Mouse (Mus musculus) lung, embryonic 14.5 days (tissue): ENCODE data around the gene Sync. TPM values are rescaled to one million over a fixed set of nuclear protein-coding genes. Genes with fewer than 3 reads are reported as not detected.

Experiments used
- ATAC-seq: fragments of 200-750 bp; cut with Nextera tagmentation; 2 replicates; pipeline ENCODE4 v1.8.0; 2017; ENCODE audit warnings: mild to moderate bottlenecking, moderate TSS enrichment, moderate library complexity; ENCODE audit not compliant: insufficient read depth
- DNase-seq: peaks from one replicate; pipeline ENCODE4 v3.0.0-alpha.2; 2015
- H3K27ac ChIP-seq: fragments of 300-500 bp; sonication (generic); 2 replicates; pipeline ENCODE4 v1.5.1; 2014; ENCODE audit warnings: low read depth, mild to moderate bottlenecking, moderate library complexity
- H3K27me3 ChIP-seq: fragments of 300-500 bp; sonication (generic); 2 replicates; pipeline ENCODE4 v1.6.1; 2014; ENCODE audit warnings: low read length, control low read depth; ENCODE audit not compliant: insufficient read depth
- H3K36me3 ChIP-seq: fragments of 300-500 bp; sonication (generic); 2 replicates; pipeline ENCODE4 v1.6.1; 2014; ENCODE audit warnings: control low read depth; ENCODE audit not compliant: insufficient read depth
- H3K4me1 ChIP-seq: fragments of 300-500 bp; sonication (generic); 2 replicates; pipeline ENCODE4 v1.6.1; 2014; ENCODE audit warnings: antibody characterized with exemption, control low read depth; ENCODE audit not compliant: insufficient read depth
- H3K4me2 ChIP-seq: fragments of 300-500 bp; sonication (generic); 2 replicates; pipeline ENCODE4 v1.6.1; 2014; ENCODE audit warnings: mild to moderate bottlenecking
- H3K4me3 ChIP-seq: fragments of 300-500 bp; sonication (generic); 2 replicates; pipeline ENCODE4 v1.5.1; 2014; ENCODE audit warnings: low read depth, low read length
- H3K9ac ChIP-seq: fragments of 300-500 bp; sonication (generic); 2 replicates; pipeline ENCODE4 v1.6.1; 2014
- H3K9me3 ChIP-seq: fragments of 300-500 bp; sonication (generic); 2 replicates; pipeline ENCODE4 v1.6.1; 2016; ENCODE audit warnings: low read depth, low read length, control low read depth
- CTCF ChIP-seq: IDR thresholded peaks from 2 replicates; pipeline ENCODE4 v1.5.1; 2016; ENCODE audit warnings: antibody characterized with exemption, low read depth
- WGBS: fragments of 180-500 bp; shearing (Covaris S2); extraction: QIAGEN DNeasy Blood & Tissue Kit; methylation state at CpG from one replicate; pipeline ENCODE4 v1.1.7; 2014; 5-methylcytosine and 5-hydroxymethylcytosine counted together
- polyA plus RNA-seq: library from polyadenylated mRNA; unstranded; fragments of >200 nt; fragmentation: Nextera tagmentation; extraction: Ambion mirVana; gene quantifications from 2 replicates; pipeline ENCODE4 v1.2.1, GENCODE M21; 2014

Sync gene
- polyA plus RNA-seq, 1 experiment from 2014 or later, result 0.33 TPM

DNA sequence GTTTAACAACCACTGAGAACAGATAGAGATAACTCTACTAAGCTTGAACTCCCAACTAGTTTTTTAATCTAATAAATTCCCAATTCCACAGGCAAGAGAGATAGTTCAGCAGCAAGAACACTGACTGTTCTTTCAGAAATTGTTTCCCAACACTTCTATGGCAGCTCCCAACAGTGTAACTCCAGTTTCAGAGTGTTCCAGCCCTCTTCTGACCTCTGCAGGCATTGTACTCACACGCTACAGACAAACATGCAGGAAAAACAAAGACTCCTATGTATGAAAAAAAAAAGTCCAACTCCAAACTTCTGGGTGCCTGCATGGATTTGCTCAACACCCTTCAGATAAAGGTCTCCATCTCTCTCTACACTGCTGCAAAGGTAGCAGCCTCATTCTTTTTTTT lies 45.4 kb downstream of the Sync start:
- DNase-seq (no peak), ATAC-seq (no peak)
- Histone ChIP-seq H3K9ac (peak overlapping the region; percentile 27), H3K4me1 (peaks cover 8% of the 10 kb centered on the region; the same call in 1 of the 2 replicates), H3K36me3 (peaks cover 56% of the 10 kb centered on the region), H3K27ac (no peak overlapping the region), H3K9me3 (no peaks in the 10 kb centered on the region), H3K4me2 (peak overlapping the region; percentile 65), H3K4me3 (peak overlapping the region; percentile 97), H3K27me3 (no peaks in the 10 kb centered on the region)
- TF ChIP-seq CTCF, result no peak
- 33% methylated on average over 1 of the region's 1 CpGs for WGBS

GRCm38 (mm10) chr4:129334677-129335215 lies 47.3 kb downstream of the Sync start:
- Histone ChIP-seq H3K9ac (peak overlapping the region; percentile 96), H3K27ac (peak overlapping the region; percentile 99), H3K4me3 (peak overlapping the region; percentile 97), H3K4me1 (peaks cover 8% of the 10 kb centered on the region; the same call in 1 of the 2 replicates), H3K36me3 (peaks cover 39% of the 10 kb centered on the region), H3K4me2 (peak overlapping the region; percentile 65), H3K27me3 (no peaks in the 10 kb centered on the region), H3K9me3 (no peaks in the 10 kb centered on the region)
- ATAC-seq (peak; percentile 45), DNase-seq (peak; percentile 71)
- WGBS, result under 1% methylated on average over 62 of the region's 62 CpGs
- TF ChIP-seq CTCF, result no peak

- Histone ChIP-seq H3K27ac (peak within 1 kb of the TSS; percentile 99), H3K4me2 (peak within 1 kb of the TSS; percentile 90), H3K36me3 (peaks cover 34% of the 10 kb centered on the region), H3K4me3 (peak within 1 kb of the TSS; percentile 97), H3K9me3 (no peaks in the 10 kb centered on the region), H3K27me3 (no peaks in the 10 kb centered on the region), H3K4me1 (peaks cover 8% of the 10 kb centered on the region; the same call in 1 of the 2 replicates), H3K9ac (peak within 1 kb of the TSS; percentile 96)
- ATAC-seq (peak; percentile 99), DNase-seq (peak; percentile 99)
- under 1% methylated on average over 71 of the region's 73 CpGs for WGBS
- no peak for TF ChIP-seq CTCF
These were observed 48.0 kb downstream of the Sync start, which contains the start of the genes Rbbp4 and Zbtb8os for GRCm38 (mm10) chr4:129335216-129336074. Rbbp4 (minus strand) TSS chr4:129335370. Zbtb8os (plus strand) TSS chr4:129335695.

GRCm38 (mm10) chr4:129336291-129336690 lies 48.9 kb downstream of the Sync start:
- H3K36me3 ChIP-seq, result peaks cover 29% of the 10 kb centered on the region
- peak overlapping the region; percentile 97 for H3K4me3 ChIP-seq
- ATAC-seq (no peak), DNase-seq (no peak)
- peak overlapping the region; percentile 99 for H3K27ac ChIP-seq
- peak overlapping the region; percentile 90 for H3K4me2 ChIP-seq
- 43% methylated on average over 14 of the region's 14 CpGs for WGBS
- TF ChIP-seq CTCF, result no peak
- H3K9me3 ChIP-seq, result no peaks in the 10 kb centered on the region
- H3K27me3 ChIP-seq, result no peaks in the 10 kb centered on the region
- peak overlapping the region; percentile 72 for H3K9ac ChIP-seq
- H3K4me1 ChIP-seq, result peaks cover 8% of the 10 kb centered on the region; the same call in 1 of the 2 replicates

DNA sequence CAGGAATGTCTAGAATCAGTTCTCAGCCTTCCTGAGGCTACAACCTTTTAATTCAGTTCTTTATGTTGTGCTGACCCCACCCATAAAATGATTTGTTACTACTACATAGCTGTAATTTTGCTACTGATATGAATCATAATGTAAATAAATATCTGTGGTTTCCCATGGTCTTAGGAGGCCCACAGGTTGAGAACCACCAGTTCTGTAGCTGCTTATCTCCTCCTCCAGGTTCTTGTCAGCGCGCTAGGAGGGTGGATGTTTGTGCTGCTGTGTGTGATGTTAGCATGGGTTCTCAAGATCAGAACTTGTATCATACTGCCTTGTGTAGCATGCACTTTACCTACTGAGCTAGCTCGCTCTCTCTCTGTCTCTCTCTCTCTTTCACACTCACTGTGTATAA lies 52.3 kb downstream of the Sync start:
- no peak overlapping the region for H3K27ac ChIP-seq
- 91% methylated on average over 3 of the region's 3 CpGs for WGBS

DNA sequence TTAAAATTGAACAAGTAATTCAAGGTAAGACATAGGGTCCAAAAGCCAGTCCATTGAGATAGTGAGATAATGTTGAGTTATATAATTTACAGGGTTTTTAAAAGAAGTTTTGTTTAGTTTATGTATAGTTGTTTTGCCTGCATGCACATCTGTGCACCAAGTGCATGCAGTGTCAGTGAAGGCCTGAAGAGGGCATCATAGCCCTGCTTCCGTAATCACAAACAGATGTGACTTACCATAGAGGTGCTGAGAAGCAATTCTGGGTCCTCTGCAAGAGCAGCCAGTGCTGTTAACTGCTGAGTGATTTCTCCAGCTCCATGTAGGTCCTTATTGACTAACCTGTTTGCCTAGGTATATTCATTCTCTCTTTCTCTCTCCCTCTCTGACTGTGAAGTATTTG lies 54.5 kb downstream of the Sync start:
- peak; percentile 34 for TF ChIP-seq CTCF
- ATAC-seq, result no peak
- no peak overlapping the region for H3K4me2 ChIP-seq

More for the DNA sequence above, 52.3 kb downstream of the Sync start:
- 0 out of 2 replicates have a peak, but pooled peaks cover 4% of the 10 kb centered on the region for H3K4me1 ChIP-seq
- no peak overlapping the region for H3K4me3 ChIP-seq
- H3K27me3 ChIP-seq, result no peaks in the 10 kb centered on the region
- H3K9ac ChIP-seq, result no peak overlapping the region
- no peak for TF ChIP-seq CTCF
- H3K36me3 ChIP-seq, result peaks cover 26% of the 10 kb centered on the region
- DNase-seq, result no peak
- H3K4me2 ChIP-seq, result no peak overlapping the region
- no peaks in the 10 kb centered on the region for H3K9me3 ChIP-seq
- no peak for ATAC-seq

DNA sequence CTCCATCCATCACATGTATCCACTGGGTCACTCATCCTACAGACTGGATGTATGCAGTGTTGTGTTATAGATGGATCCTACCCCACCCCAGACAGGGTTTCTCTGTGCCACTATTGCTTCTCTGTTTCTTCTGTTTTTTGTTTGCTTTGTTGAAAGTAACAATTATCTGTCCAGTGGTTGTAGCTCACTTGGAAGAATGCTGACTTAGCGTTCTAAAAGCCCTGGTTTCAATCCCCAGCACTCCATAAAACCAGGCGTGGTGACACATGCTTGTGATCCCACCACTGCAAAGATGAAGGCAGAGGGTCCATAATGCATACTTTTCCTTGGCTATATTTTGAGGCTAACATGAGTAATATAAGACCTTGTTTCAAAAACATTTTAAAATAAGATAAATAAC lies 55.3 kb downstream of the Sync start:
- TF ChIP-seq CTCF, result no peak
- H3K9me3 ChIP-seq, result no peaks in the 10 kb centered on the region
- H3K9ac ChIP-seq, result no peak overlapping the region
- no peak overlapping the region for H3K4me3 ChIP-seq
- no peak overlapping the region for H3K4me2 ChIP-seq
- 80% methylated on average over 2 of the region's 2 CpGs for WGBS
- no peak for ATAC-seq
- no peaks in the 10 kb centered on the region for H3K4me1 ChIP-seq
- H3K27ac ChIP-seq, result no peak overlapping the region
- H3K36me3 ChIP-seq, result peaks cover 37% of the 10 kb centered on the region
- no peaks in the 10 kb centered on the region for H3K27me3 ChIP-seq
- DNase-seq, result no peak

More for the DNA sequence above, 54.5 kb downstream of the Sync start:
- Histone ChIP-seq H3K9me3 (no peaks in the 10 kb centered on the region), H3K27me3 (no peaks in the 10 kb centered on the region), H3K36me3 (peaks cover 37% of the 10 kb centered on the region), H3K4me1 (0 out of 2 replicates have a peak, but pooled peaks cover 4% of the 10 kb centered on the region), H3K27ac (no peak overlapping the region), H3K9ac (no peak overlapping the region), H3K4me3 (no peak overlapping the region)
- DNase-seq, result no peak
- WGBS, result 75% methylated on average over 1 of the region's 1 CpGs
